Mouse (Mus musculus): ENCODE data around the gene B3gnt3.

DNA sequence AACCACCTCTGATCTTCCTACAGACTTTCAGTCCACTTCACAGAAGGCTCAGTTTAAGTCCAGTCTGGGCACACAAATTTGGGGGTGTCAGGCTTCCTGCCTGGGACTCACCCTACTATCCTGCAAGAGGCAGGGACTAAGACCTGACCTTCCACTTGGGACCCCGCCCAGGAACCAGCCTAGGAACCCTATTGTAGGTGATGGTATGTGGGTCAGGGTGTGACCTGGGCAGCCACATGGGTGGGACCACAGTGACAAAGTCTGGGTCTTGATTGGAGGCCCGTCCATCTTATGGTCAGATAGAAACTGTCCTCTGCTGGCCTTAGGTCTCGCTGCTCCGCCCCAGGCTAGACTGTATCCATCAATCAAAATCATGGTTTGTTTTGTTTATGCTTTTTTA is 22.8 kb upstream of the B3gnt3 start:
- TF ChIP-seq POLR2A (IDR thresholded peaks at IDR 0.05; ENCODE audit: insufficient read depth, low read depth, low read length) (no peak), CTCF (IDR thresholded peaks at IDR 0.05) (no peak), EP300 (IDR thresholded peaks at IDR 0.05; ENCODE audit: insufficient read depth, low read depth, low read length) (no peak)

All from heart, adult 2 months (tissue).